Comparison of ENCODE assay signal across 20 mouse cellular contexts in the genomic region with DNA sequence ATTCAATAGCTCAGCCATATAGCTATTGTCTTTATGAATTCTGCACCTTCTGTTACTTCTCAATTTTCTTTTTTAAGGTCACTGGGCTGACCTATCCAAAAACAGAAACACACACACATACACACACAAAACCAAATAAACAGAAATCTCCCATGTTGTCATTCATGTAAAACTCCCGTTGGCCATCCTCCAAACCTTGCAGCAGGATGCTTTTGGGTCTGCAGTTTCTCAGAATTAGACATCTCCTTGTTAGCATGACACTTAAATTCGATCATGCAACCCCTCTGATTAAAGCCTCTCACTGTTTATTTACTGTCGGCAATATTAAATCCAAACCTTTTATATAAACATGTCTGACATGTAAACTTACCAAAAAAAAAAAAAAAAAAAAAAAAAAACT. TPM values are rescaled to one million over a fixed set of nuclear protein-coding genes. Genes with fewer than 3 reads are reported as not detected.
DNase-seq lines count a peak whose midpoint lies in the region; ATAC-seq and TF ChIP-seq lines count a peak whose summit lies in the region.
"Had no signal": no experiment of that assay in that cellular context is flagged by ENCODE, and none has a peak within 500 bp of the region (broad histone marks: within the 10 kb centered on the region; RNA-seq: fewer than 3 reads in every experiment).

No protein-coding gene starts in this region.

- no peak for TF ChIP-seq POLR2A in limb, embryonic 14.5 days (IDR thresholded peaks at IDR 0.05; ENCODE audit: borderline replicate concordance, extremely low read depth, insufficient read depth, insufficient read length)

- 73% methylated on average over 3 of the region's 3 CpGs for WGBS in heart, embryonic 10.5 days
- 40% methylated on average over 3 of the region's 3 CpGs for whole genome bisulfite sequencing in lung, embryonic 16.5 days
- WGBS in embryonic facial prominence, embryonic 12.5 days: 29% methylated on average over 3 of the region's 3 CpGs
- WGBS in limb, embryonic 14.5 days: 56% methylated on average over 3 of the region's 3 CpGs

- H3K9ac ChIP-seq in lung, embryonic 16.5 days (ENCODE audit: low read length): no peak overlapping the region
- no peak overlapping the region for H3K9ac ChIP-seq in embryonic facial prominence, embryonic 12.5 days
- no peak overlapping the region for H3K9ac ChIP-seq in limb, embryonic 14.5 days (ENCODE audit: low read depth, low read length, severe bottlenecking)
- H3K9ac ChIP-seq: forebrain, embryonic 15.5 days had no signal

- peaks cover 4% of the 10 kb centered on the region; the same call in 1 of the 2 replicates for H3K4me1 ChIP-seq in heart, embryonic 10.5 days
- peaks cover 28% of the 10 kb centered on the region for H3K4me1 ChIP-seq in lung, embryonic 16.5 days (replicated peaks; ENCODE audit: control insufficient read depth, insufficient read depth, low read length)
- peaks cover 17% of the 10 kb centered on the region for H3K4me1 ChIP-seq in embryonic facial prominence, embryonic 12.5 days
- peaks cover 24% of the 10 kb centered on the region for H3K4me1 ChIP-seq in limb, embryonic 14.5 days (ENCODE audit: control insufficient read depth, insufficient read depth, low read length)

- H3K36me3 ChIP-seq in heart, embryonic 10.5 days: peaks cover 43% of the 10 kb centered on the region
- H3K36me3 ChIP-seq in lung, embryonic 16.5 days (ENCODE audit: control insufficient read depth, insufficient read depth, low read length): peaks cover 20% of the 10 kb centered on the region
- H3K36me3 ChIP-seq in embryonic facial prominence, embryonic 12.5 days: peaks cover 44% of the 10 kb centered on the region
- H3K36me3 ChIP-seq in limb, embryonic 14.5 days (ENCODE audit: control insufficient read depth, insufficient read depth, low read length): peaks cover 59% of the 10 kb centered on the region

- H3K27ac ChIP-seq in heart, embryonic 10.5 days: no peak overlapping the region
- H3K27ac ChIP-seq in lung, embryonic 16.5 days (ENCODE audit: low read length): peak overlapping the region; percentile 80; the same call in 1 of the 2 replicates
- peak overlapping the region; percentile 87; the same call in 1 of the 2 replicates for H3K27ac ChIP-seq in embryonic facial prominence, embryonic 12.5 days
- H3K27ac ChIP-seq in limb, embryonic 14.5 days (replicated peaks; ENCODE audit: low read depth, low read length): 0 out of 2 replicates have a peak overlapping the region, but pooled peaks have one; percentile 75

- H3K4me2 ChIP-seq in lung, embryonic 16.5 days (ENCODE audit: low read depth, low read length): no peak overlapping the region; the same call in 1 of the 2 replicates
- no peak overlapping the region for H3K4me2 ChIP-seq in embryonic facial prominence, embryonic 12.5 days (replicated peaks)
- H3K4me2 ChIP-seq in limb, embryonic 14.5 days (replicated peaks; ENCODE audit: low read depth, low read length, severe bottlenecking): peak overlapping the region; percentile 23; the same call in 1 of the 2 replicates
- H3K4me2 ChIP-seq: forebrain, embryonic 15.5 days had no signal

- ATAC-seq in lung, embryonic 16.5 days (ENCODE audit: low read depth): no peak
- ATAC-seq in embryonic facial prominence, embryonic 12.5 days (ENCODE audit: insufficient number of reproducible peaks, insufficient read depth, low FRiP score, low TSS enrichment): no peak; the same call in 1 of the 2 replicates
- no peak for ATAC-seq in limb, embryonic 14.5 days (ENCODE audit: low FRiP score, low read depth)
- ATAC-seq in CD4-positive, CD25-positive, alpha-beta regulatory T cell, adult 4 months: no peak
- ATAC-seq: forebrain, embryonic 15.5 days; inflammation-experienced regulatory T-cells, adult 6 months had no signal

- H3K27me3 ChIP-seq in heart, embryonic 10.5 days (ENCODE audit: insufficient read depth, poor library complexity, severe bottlenecking): no peaks in the 10 kb centered on the region
- H3K27me3 ChIP-seq in lung, embryonic 16.5 days (ENCODE audit: control insufficient read depth, insufficient read depth, low read depth, low read length): no peaks in the 10 kb centered on the region
- H3K27me3 ChIP-seq in embryonic facial prominence, embryonic 12.5 days: no peaks in the 10 kb centered on the region
- no peaks in the 10 kb centered on the region for H3K27me3 ChIP-seq in limb, embryonic 14.5 days (ENCODE audit: control insufficient read depth, insufficient read depth, low read length)
- H3K27me3 ChIP-seq: forebrain, embryonic 15.5 days had no signal

- peak; percentile 25 for DNase-seq in heart, postnatal 4 days
- no peak for DNase-seq in heart, embryonic 10.5 days (ENCODE audit: low spot score)
- no peak for DNase-seq in lung, postnatal 10 days
- no peak for DNase-seq in limb, embryonic 14.5 days (ENCODE audit: low spot score)
- DNase-seq in layer of hippocampus, adult 9-11 months: no peak
- DNase-seq: adrenal gland, postnatal 36 days; cerebellum, postnatal 36 days; kidney, postnatal 36 days; retina, postnatal 1 day; thymus, postnatal 14 days had no signal

- H3K4me3 ChIP-seq in heart, embryonic 10.5 days: no peak overlapping the region
- no peak overlapping the region for H3K4me3 ChIP-seq in lung, embryonic 16.5 days (ENCODE audit: low read length)
- H3K4me3 ChIP-seq in embryonic facial prominence, embryonic 12.5 days: no peak overlapping the region
- H3K4me3 ChIP-seq in limb, embryonic 14.5 days (replicated peaks; ENCODE audit: low read length): no peak overlapping the region
- H3K4me3 ChIP-seq: forebrain, embryonic 15.5 days had no signal

- no peaks in the 10 kb centered on the region for H3K9me3 ChIP-seq in heart, embryonic 10.5 days
- no peaks in the 10 kb centered on the region for H3K9me3 ChIP-seq in lung, embryonic 16.5 days (ENCODE audit: control insufficient read depth, low read length)
- no peaks in the 10 kb centered on the region for H3K9me3 ChIP-seq in embryonic facial prominence, embryonic 12.5 days
- no peaks in the 10 kb centered on the region for H3K9me3 ChIP-seq in limb, embryonic 14.5 days (ENCODE audit: control insufficient read depth, low read length)
- H3K9me3 ChIP-seq: forebrain, embryonic 15.5 days had no signal

RNA-seq across cellular contexts. Expression of a gene that starts 3.4 kb away (rescaled TPM):
- total RNA-seq in heart, postnatal 4 days (2021): 1 to 10 TPM; 1.3 to 2.1 TPM
- polyA plus RNA-seq in heart, embryonic 10.5 days (2016; fragmentation: Nextera tagmentation; extraction: Ambion mirVana): 0.34 and 0.94 TPM in 2 replicates
- polyA plus RNA-seq in lung, embryonic 16.5 days (2015; fragmentation: Nextera tagmentation; extraction: Ambion mirVana): 1.0 and 1.6 TPM in 2 replicates
- 2.2 and 2.9 TPM in 2 replicates for polyA plus RNA-seq in embryonic facial prominence, embryonic 12.5 days (2016; fragmentation: Nextera tagmentation; extraction: Ambion mirVana)
- polyA plus RNA-seq in limb, embryonic 14.5 days (2012; rRNA removed): 5.6 and 6.6 TPM in 2 replicates
- polyA plus RNA-seq in limb, embryonic 14.5 days (2014; fragmentation: Nextera tagmentation; extraction: Ambion mirVana): 3.8 and 4.2 TPM in 2 replicates
- not detected for polyA plus RNA-seq in CD4-positive, CD25-positive, alpha-beta regulatory T cell, adult 4 months (2017; shearing (Covaris generic))
- total RNA-seq: gastrocnemius, adult 18-20 months; granulocyte monocyte progenitor cell, adult 5-6 weeks; hematopoietic stem cell, adult 5-6 weeks; megakaryocyte-erythroid progenitor cell, adult 5-6 weeks; monocyte, adult 5-6 weeks had no signal
- polyA plus RNA-seq: inflammation-experienced regulatory T-cells, adult 6 months had no signal
